Mouse (Mus musculus): ENCODE data around the gene Svs1.

- no peak for TF ChIP-seq POLR2A (IDR thresholded peaks at IDR 0.05; ENCODE audit: low read depth, low read length)
- TF ChIP-seq CTCF (conservative IDR thresholded peaks at IDR 0.05; ENCODE audit: insufficient read depth, insufficient read length, low read depth, low read length), result peak; percentile 69
These were observed 53.0 kb downstream of the Svs1 start for GRCm38 (mm10) chr6:49039470-49040180.
